Mouse (Mus musculus) C2C12 (cell line): ENCODE measurements at regions not wholly inside any gene's neighbourhood (a gene's known extent, or its start where the extent isn't known, plus 50 kb on each side); places are given as distances from the start of the nearest gene placed in this dataset.

Experiments used
- CTCF ChIP-seq: IDR thresholded peaks from one replicate; pipeline ENCODE4 v1.5.1; 2011; ENCODE audit not compliant: control insufficient read depth, insufficient read depth, insufficient read length
- MAX ChIP-seq: IDR thresholded peaks from one replicate; pipeline ENCODE4 v1.6.1; 2011; ENCODE audit warnings: mild to moderate bottlenecking, control low read depth

DNA sequence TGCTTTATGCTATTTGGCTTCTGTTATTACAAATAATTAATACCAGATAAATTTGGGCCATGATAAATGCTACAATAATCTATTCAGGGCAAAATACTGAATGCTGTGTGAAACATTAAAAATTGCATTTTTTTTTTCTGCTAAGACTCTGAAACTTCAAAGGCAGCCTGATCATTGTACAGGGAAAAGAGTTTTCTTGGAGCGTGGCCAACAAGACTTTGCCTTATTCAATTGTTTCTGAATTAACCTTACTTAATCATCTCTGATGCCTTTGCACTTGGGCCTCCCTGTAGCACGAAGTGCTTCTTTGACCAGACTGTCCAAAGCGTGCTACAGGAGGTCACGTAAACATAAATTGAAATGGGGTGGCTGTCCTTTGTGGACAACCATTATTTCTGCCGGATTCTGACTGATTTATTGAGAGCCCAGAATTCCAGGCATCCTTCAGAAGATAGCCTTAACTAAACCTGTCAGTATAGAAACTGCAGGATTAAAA, 69.9 kb upstream of the Slc1a3 start:
- no peak for TF ChIP-seq CTCF
- no peak for TF ChIP-seq MAX
